Mouse (Mus musculus): Measurements from ENCODE around the gene Krtap5-3.
A peak's percentile ranks its signal among the peaks of the same experiment; 100 is the strongest.
"Not testable (repeated sequence)": the region's sequence is repeated elsewhere in the genome, so short reads cannot be mapped to it uniquely, and the experiment has no call there.

Krtap5-3 gene

DNA sequence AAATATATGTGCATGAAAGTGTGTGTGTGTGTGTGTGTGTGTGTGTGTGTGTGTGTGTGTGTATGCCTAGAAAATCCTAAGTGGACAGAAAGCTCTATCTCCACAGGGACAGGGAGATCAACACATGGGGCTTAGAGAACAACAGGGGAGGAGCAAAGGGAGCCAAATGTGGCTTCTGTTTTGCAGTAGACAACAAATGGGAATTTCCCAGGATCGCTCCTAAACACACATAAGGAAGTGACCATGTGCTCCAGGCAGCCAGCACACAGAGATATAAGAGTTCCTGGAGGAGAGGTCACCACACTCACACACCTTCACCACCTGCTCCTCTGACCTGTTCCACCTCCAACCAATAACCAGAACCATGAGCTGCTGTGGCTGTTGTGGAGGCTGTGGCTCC, at the start of gene Krtap5-3:
Gene Krtap5-3, plus strand, starts transcription at position 301 of the 400 bp plus-strand sequence.
- no peak for DNase-seq (ENCODE audit: low read depth)

DNA sequence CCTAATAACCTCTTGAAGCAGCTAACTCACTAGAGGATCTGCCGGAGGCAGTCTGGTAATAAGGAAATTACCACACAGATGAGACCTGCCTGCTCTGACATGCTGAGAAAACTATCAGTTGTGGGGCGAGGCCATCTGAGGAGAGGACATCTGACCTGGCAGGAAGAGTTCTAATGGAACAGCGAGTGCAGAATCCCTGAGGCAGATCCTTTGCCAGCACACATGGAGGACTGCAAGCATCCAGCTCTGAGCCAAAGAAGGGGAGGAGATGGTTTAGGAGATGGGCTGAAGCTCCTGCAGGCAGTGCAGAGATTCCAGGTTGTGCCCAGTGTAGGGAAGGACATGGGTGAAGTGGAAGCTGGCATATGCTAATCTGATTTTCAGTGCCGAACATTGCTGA, 49.0 kb upstream of the Krtap5-3 start:
- DNase-seq (ENCODE audit: low read depth): no peak

DNA sequence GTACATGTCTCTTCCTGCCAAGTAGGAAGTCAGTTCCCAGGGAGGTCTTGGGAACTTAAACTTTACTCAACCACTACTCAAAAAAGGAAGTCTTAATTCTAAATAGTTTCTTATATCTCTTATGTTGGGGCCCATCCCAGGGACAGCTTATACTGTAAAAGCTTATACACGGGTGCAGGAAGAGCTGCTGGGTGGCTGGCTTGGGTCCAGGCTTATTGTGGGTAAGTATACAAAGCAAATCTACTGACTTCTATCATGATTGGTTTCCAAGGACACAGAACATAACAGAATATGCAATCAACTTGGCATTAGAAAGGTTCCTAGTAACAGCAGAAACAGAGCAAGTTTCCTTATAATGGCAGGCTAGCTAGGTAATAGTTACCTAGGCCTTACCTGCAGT, 45.9 kb upstream of the Krtap5-3 start:
- DNase-seq (ENCODE audit: low read depth): no peak

DNA sequence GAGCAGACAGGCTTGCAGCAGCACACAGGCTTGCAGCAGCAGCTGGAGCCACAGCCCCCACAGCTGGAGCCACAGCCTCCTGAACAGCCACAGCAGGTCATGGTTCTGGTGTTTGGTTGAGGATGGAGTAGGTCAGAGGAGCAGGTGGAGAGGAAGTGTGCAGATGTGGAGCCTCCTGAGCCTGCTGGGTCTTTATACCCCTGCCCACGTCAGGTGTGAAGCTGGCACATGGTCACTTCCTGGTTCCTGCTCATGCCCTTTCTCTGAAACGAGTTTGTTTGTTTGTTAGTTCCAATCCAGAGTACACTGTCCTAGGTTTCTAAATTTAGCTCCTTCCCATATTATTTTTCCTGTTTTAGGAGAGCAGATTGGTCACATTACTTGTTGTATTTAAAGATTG, 44.2 kb upstream of the Krtap5-3 start, which contains the start of gene Gm29735:
Gene Gm29735, minus strand, starts transcription at position 101 of the 400 bp plus-strand sequence.
- not testable (repeated sequence) for DNase-seq (ENCODE audit: low read depth)

DNA sequence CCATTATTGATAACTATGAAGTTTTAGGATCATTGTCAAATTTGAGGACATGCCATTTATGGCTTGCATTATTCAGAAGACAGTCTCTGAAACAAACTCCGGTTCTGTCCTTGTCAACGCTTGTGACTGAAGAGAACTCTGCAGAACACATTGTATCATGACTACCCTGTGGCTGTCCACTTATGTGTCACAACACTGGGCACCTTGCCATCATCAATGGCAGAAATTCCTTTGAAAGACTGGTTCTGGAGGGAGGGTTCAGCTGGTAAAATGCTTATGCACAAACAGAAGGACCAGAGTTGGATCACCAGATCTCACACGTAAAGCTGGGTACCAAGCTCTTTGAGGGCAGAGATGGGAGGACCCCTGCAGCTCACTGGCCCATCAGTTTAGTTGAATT, 41.8 kb upstream of the Krtap5-3 start:
- no peak for DNase-seq (ENCODE audit: low read depth)

DNA sequence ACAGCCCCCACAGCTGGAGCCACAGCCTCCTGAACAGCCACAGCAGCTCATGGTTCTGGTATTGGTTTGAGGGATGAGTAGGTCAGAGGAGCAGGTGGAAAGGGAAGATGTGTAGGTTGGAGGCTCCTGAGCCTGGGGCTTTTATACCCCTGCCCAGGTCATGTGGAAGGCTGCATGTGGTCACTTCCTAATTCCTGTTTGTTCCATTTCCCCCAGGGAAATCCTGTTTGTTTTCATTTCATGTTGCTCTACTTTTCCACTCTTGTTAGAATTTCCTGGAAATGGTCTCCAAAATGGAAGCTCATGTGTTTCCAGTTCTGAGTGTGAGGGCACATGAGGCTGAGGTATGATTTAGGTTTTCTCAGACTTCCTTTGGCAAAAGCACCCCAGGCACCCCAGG, 35.5 kb upstream of the Krtap5-3 start, which contains the start of gene Gm4553:
Gene Gm4553, minus strand, starts transcription at position 101 of the 400 bp plus-strand sequence.
- not testable (repeated sequence) for DNase-seq (ENCODE audit: low read depth)

DNA sequence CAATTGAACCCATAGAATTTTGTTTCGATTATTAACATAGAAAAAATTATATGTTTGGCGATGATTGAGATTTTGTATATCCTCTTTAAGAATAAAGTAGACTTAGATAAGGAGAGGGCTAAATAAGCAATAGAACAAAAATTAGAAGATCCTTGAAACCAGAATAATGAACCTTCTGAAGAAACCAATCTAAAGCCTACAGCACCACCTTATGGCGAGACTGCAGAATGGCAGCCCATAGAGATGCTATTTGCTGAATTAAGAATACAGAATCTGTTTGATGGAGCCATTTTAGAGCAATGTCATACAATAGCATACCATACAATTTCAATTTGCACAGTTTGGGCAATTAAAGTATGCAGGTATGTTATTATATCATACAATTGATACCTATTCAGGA, 31.3 kb upstream of the Krtap5-3 start:
- peak; percentile 54 for DNase-seq (ENCODE audit: low read depth)

DNA sequence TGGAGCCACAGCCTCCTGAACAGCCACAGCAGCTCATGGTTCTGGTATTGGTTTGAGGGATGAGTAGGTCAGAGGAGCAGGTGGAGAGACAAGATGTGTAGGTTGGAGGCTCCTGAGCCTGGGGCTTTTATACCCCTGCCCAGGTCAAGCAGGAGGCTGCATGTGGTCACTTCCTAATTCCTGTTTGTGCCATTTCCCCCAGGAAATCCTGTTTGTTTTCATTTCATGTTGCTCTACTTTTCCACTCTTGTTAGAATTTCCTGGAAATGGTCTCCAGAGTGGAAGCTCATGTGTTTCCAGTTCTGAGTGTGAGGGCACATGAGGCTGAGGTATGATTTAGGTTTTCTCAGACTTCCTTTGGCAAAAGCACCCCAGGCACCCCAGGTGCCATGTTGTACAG, 25.3 kb upstream of the Krtap5-3 start, which contains the start of gene Krtap5-2:
Gene Krtap5-2, minus strand, starts transcription at position 101 of the 400 bp plus-strand sequence.
- DNase-seq (ENCODE audit: low read depth): not testable (repeated sequence)

DNA sequence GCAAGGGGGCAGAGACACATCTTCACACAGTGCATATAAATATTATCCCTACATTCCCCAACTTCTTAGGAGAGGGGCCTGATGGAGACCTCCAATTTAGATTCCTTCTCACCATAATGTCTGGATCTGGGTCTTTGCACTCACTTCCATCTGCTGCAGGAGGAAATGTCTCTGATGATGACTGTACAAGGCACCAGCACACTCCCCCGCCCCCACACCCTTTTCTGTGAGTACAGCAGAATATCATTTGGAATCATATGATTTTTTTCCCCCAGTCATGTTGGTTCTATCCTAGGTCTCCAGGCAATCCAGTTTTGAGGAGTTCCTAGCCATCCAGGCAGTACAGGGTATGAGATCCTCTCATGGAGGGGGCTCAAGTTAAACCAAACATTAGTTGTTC, 22.5 kb upstream of the Krtap5-3 start:
- DNase-seq (ENCODE audit: low read depth): no peak

DNA sequence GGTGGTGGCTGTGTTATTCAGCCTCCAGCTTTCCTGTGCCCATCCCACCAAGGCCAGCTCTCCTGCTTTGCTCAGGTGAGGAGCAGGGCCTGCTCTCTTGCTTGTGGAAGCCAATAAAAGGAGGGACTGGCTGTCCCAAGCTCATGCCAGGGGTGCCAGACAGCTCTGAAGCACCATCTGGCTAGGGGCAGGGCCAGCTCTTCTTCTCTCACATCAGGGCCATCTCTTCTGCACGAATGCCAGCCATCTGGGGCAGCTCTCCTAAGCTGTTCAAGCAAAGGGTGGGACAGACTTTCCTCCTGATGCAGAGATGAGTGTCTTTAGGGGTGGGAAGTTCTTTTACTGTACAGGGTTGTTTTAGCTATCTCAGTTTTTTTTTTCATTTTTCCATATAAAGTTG, 20.1 kb upstream of the Krtap5-3 start:
- no peak for DNase-seq (ENCODE audit: low read depth)

DNA sequence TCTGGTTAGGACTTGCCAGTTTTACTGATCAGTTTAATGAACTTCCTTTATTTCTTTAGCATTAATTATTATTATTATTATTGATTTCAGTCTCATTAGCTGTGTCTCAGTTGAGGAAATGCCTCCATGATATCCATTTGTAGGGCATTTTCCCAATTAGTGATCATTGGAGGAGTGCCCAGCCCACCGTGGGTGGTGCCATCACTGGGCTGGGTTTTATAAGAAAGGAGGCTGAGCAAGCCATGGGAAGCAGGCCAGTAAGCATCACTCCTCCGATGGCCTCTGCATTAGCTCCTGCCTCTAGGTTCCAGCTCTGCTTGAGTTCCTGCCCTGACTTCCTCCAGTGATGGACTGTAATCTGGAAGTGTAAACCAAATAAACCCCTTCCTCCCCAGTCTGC, 13.0 kb upstream of the Krtap5-3 start:
- no peak for DNase-seq (ENCODE audit: low read depth)

DNA sequence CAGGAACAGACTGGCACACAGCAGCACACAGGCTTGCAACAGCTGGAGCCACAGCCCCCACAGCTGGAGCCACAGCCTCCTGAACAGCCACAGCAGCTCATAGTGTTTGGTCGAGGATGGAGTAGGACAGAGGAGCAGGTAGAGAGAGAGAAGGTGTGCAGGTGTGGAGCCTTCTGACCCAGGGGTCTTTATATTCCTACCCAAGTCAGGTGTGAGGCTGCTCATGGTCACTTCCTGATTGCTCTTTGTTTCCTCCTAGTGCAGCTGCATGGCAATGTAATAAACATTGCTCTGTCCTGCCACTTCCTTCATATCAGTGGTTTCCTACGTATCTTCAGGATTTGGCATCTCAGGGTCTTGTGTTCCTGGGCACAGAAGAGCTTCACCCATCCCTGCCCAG, 10.9 kb upstream of the Krtap5-3 start, which contains the start of gene Gm10153:
Gene Gm10153, minus strand, starts transcription at position 101 of the 400 bp plus-strand sequence.
- DNase-seq (ENCODE audit: low read depth): no peak

DNA sequence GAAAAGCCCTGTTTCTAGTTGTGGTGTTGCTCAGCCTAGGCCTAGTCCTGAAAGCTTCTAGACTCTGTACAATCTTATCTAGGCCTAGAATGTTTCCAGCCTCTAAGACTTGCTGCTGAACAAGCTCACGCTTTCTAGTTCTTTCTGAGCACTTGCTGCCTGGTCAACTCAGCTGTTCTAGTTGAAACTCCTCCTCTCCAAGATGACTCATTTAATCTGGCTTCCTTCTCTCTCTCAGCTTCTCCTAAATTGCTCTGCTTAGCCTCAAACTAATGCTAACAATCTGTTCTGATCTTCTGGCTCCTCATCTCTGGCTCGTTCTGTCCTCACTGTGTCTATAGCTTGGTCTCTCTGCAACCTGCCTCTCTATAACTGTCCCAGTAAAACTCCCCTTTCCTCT, 2.4 kb upstream of the Krtap5-3 start:
- no peak for DNase-seq (ENCODE audit: low read depth)

DNA sequence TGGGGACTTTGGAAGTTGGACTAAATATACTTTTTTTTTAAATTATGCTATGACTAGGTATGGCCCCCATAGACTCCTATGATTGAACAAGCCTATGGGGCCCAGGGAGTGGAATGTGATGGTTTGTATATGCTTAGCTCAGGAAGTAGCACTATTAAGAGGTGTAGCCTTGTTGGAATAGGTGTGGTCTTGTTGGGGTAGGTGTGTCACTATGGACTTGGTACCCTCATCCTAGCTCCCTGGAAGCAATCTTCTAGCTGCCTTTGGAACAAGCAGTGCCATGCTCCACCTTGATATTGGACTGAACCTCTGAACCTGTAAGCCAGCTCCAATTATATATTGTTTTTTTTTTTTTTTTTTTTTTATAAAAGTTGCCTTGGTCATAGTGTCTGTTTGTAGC, 4.3 kb downstream of the Krtap5-3 start:
- DNase-seq (ENCODE audit: low read depth): no peak

DNA sequence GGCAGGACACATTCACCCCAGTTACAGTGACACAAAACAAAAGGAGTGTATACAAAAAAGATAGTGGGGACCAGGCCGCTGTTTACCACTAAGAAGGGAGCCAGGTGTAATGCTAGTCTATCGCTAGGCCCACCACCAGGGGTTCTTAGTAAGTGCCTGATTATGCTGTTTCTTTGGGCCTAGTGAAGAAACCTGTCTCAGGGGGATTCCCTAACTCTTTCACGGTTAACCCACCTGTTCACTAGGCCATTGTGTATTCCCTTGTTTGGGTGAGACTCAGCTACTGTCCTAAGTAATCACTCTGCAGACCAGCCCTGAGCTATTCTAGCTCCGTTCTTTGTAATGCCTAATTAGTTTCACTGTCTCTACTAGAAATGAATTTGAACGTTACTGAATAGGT, 5.7 kb downstream of the Krtap5-3 start:
- DNase-seq (ENCODE audit: low read depth): not testable (repeated sequence)

DNA sequence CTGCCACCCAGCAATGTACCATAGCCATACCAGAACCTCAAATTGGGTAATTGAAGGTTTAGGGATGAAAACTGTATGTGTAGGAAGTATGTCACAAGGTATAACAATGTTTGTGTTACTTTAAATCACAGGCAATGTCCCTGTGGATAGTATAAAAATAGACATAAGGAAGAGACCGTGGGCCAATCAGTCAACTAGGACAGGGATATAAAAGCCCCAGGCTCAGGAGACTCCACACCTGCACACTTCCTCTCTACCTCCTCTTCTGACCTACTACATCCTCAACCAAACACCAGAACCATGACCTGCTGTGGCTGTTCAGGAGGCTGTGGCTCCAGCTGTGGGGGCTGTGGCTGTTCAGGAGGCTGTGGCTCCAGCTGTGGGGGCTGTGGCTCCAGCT, 10.4 kb downstream of the Krtap5-3 start, which contains the start of gene Gm7579:
Gene Gm7579, plus strand, starts transcription at position 301 of the 400 bp plus-strand sequence.
- no peak for DNase-seq (ENCODE audit: low read depth)

DNA sequence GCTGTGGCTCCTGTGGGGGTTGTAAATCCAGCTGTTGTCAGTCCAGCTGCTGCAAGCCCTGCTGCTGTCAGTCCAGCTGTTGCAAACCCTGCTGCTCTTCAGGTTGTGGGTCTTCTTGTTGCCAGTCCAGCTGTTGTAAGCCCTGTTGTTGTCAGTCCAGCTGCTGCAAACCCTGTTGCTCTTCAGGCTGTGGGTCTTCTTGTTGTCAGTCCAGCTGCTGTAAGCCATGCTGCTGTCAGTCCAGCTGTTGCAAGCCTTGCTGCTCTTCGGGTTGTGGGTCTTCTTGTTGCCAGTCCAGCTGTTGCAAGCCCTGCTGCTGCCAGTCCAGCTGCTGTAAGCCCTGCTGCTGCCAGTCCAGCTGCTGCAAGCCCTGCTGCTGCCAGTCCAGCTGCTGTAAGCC, 11.0 kb downstream of the Krtap5-3 start:
- DNase-seq (ENCODE audit: low read depth): not testable (repeated sequence)

DNA sequence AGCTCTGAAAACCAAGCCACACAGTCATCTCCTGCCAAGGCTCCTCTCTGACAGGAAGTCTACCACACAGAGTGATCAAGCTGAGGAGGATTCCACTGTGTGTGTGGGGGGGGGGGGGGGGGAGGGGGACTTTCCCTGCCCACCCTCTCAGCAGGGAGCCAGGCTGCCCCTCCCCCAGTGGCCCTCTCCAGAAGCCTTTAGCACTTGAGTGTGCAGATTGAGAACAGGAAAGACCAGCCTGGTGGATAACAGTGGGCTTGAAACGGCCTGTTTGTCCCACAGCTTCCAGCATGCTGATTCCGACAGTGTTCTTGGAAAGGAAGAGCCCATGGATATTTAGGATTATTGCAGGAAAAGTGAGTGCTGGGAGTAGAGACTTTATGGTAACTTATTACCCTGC, 23.4 kb downstream of the Krtap5-3 start:
- DNase-seq (ENCODE audit: low read depth): no peak

DNA sequence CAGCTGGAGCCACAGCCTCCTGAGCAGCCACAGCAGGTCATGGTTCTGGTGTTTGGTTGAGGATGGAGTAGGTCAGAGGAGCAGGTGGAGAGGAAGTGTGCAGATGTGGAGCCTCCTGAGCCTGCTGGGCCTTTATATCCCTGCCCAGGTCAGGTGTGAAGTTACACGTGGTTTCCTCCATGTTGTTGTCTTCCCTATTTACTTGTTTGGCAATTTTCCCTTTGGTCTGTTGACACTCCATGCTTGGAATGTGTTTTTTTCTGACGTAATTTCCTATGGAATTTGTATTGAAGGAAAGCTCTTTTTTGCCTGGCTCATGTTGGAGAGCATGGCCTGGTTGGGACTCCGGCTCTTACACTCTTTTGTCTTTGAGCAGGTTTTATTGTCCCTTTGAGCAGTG, 28.7 kb downstream of the Krtap5-3 start, which contains the start of gene Krtap5-5:
Gene Krtap5-5, minus strand, starts transcription at position 101 of the 400 bp plus-strand sequence.
- not testable (repeated sequence) for DNase-seq (ENCODE audit: low read depth)

DNA sequence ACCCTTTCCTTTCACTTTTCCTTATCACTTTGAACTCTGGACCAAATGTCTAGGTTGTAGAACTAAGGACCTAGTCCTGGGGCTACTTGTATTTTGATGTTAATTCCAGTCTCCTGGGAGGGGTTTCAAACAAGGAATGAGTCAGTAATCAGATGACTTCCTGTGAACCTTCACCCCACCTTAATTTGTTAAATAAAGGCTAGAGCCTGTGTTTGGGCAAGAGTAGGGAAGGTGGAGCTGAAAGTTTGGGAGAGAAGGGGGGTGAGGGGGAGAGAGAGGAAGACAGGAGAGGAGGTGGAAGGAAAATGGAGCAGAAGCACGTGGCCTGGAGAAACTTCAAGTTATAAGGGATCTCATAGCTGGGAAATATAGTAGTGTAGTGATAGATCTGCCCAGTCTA, 30.4 kb downstream of the Krtap5-3 start:
- no peak for DNase-seq (ENCODE audit: low read depth)

DNA sequence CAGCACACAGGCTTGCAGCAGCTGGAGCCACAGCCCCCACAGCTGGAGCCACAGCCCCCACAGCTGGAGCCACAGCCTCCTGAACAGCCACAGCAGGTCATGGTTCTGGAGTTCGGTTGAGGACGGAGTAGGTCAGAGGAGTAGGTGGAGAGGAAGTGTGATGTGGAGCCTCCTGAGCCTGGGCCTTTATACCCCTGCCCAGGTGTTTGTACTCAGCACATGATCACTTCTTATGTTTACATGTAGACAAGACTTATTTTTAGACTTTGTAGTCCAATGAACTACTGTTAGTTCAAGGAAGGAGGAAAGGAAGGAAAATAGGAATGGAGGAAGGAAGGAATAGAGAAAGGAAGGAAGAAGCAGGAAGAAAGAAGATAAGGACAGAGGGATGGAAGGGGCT, 39.8 kb downstream of the Krtap5-3 start, which contains the start of gene Gm40460:
Gene Gm40460, minus strand, starts transcription at position 101 of the 400 bp plus-strand sequence.
- DNase-seq (ENCODE audit: low read depth): no peak

DNA sequence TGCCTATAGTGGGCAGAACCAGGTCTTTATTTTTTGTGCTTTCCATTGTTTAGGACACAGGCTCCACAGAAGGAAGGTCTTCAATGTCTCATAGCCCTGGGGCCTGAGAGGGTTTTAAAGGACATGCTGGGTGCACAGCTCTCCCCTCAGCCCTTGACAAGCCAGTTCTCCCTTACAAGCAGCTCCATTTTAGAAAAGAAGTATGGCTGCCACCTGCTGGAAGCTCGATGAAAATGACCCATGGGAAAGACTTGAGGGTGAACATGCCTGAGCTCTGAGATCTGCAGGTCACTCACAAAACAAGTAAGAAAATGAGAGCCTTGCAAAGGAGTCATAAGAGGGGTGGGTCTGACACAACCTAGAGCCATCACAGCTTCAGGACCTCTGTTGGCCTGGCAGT, 48.7 kb downstream of the Krtap5-3 start:
- peak; percentile 19 for DNase-seq (ENCODE audit: low read depth)

Measured in induced T-regulatory cell, adult 2 months (primary cell).